Mouse (Mus musculus) embryonic facial prominence, embryonic 14.5 days (tissue): ENCODE measurements around the gene Supt3. TPM values are rescaled to one million over a fixed set of nuclear protein-coding genes. Genes with fewer than 3 reads are reported as not detected.

ENCODE experiments used
- ATAC-seq: fragments of 200-750 bp; cut with Nextera tagmentation; 2 replicates; pipeline ENCODE4 v1.8.0; 2017; ENCODE audit warnings: low read depth, moderate number of reproducible peaks, moderate TSS enrichment
- DNase-seq: peaks from one replicate; pipeline ENCODE4 v3.0.0-alpha.2; 2015; ENCODE audit warnings: low spot score
- H3K27ac ChIP-seq: fragments of 300-500 bp; sonication (generic); replicated peaks from 2 replicates; pipeline ENCODE4 v1.5.1; 2014; ENCODE audit warnings: low read depth, mild to moderate bottlenecking, low read length, moderate library complexity
- H3K27me3 ChIP-seq: fragments of 300-500 bp; sonication (generic); replicated peaks from 2 replicates; pipeline ENCODE4 v1.6.1; 2014; ENCODE audit warnings: low read length; ENCODE audit not compliant: control insufficient read depth, insufficient read depth
- H3K36me3 ChIP-seq: fragments of 300-500 bp; sonication (generic); 2 replicates; pipeline ENCODE4 v1.6.1; 2014; ENCODE audit warnings: low read length, mixed read lengths; ENCODE audit not compliant: control insufficient read depth, insufficient read depth
- H3K4me1 ChIP-seq: fragments of 300-500 bp; sonication (generic); 2 replicates; pipeline ENCODE4 v1.6.1; 2014; ENCODE audit warnings: antibody characterized with exemption, low read length; ENCODE audit not compliant: control insufficient read depth, insufficient read depth
- H3K4me2 ChIP-seq: fragments of 300-500 bp; sonication (generic); 2 replicates; pipeline ENCODE4 v1.6.1; 2014; ENCODE audit warnings: low read depth, mild to moderate bottlenecking, low read length, moderate library complexity, mixed read lengths
- H3K4me3 ChIP-seq: fragments of 300-500 bp; sonication (generic); 2 replicates; pipeline ENCODE4 v1.5.1; 2014; ENCODE audit warnings: low read depth, mild to moderate bottlenecking, low read length
- H3K9ac ChIP-seq: fragments of 300-500 bp; sonication (generic); 2 replicates; pipeline ENCODE4 v1.6.1; 2014; ENCODE audit warnings: low read depth, mild to moderate bottlenecking, low read length, moderate library complexity, mixed read lengths
- H3K9me3 ChIP-seq: fragments of 300-500 bp; sonication (generic); 2 replicates; pipeline ENCODE4 v1.6.1; 2016; ENCODE audit warnings: low read length; ENCODE audit not compliant: control insufficient read depth
- WGBS: fragments of 180-500 bp; shearing (Covaris S2); extraction: QIAGEN DNeasy Blood & Tissue Kit; methylation state at CpG from one replicate; pipeline ENCODE4 v1.1.7; 2014; 5-methylcytosine and 5-hydroxymethylcytosine counted together
- polyA plus RNA-seq: library from polyadenylated mRNA; unstranded; fragments of >200 nt; fragmentation: Nextera tagmentation; extraction: Ambion mirVana; gene quantifications from 2 replicates; pipeline ENCODE4 v1.2.1, GENCODE M21; 2014

Gene Supt3
- polyA plus RNA-seq, 1 experiment from 2014 or later, result 17.6 TPM

GRCm38 (mm10) chr17:44737275-44738120 lies 39.5 kb upstream of the Supt3 start:
- Histone ChIP-seq H3K36me3 (no peaks in the 10 kb centered on the region), H3K27ac (peak overlapping the region; percentile 93), H3K9me3 (no peaks in the 10 kb centered on the region), H3K27me3 (peaks cover 22% of the 10 kb centered on the region), H3K4me2 (peak overlapping the region; percentile 89), H3K4me3 (peak overlapping the region; percentile 71), H3K4me1 (peaks cover 10% of the 10 kb centered on the region), H3K9ac (peak overlapping the region; percentile 92)
- DNase-seq (peak; percentile 57), ATAC-seq (peak; percentile 31)
- WGBS, result 1% methylated on average over 33 of the region's 33 CpGs

DNA sequence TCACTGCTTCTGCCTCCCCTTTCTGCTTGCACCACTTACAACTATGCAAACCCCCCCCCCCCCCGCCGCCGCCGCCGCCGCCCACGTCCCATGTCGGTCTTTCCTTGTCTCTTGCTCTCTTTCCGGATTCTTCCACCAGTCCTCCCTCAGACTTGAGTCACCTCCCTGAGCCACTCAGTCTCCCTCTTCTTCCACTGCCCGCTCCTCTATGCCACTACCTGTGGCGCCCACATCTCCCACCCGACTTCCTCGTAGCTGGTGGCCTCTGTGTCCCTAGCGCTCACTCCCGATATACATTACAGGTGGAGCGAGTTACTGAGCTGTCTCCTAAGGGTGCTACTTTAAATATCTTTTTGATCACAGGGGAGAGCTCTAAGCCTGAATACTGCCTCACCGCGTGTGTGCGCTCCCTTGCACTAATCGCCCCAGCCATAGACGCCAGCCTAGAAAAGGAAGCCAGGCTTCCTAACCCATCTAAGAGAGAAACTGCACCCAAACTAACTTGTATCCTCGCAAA lies 38.8 kb upstream of the Supt3 start:
- ATAC-seq, result 0 out of 2 replicates have a peak, but pooled peaks have one; percentile 4
- H3K27ac ChIP-seq, result peak overlapping the region; percentile 93
- peak overlapping the region; percentile 92 for H3K9ac ChIP-seq
- peak overlapping the region; percentile 89 for H3K4me2 ChIP-seq
- H3K4me3 ChIP-seq, result peak overlapping the region; percentile 71
- DNase-seq, result peak; percentile 54
- H3K4me1 ChIP-seq, result peaks cover 10% of the 10 kb centered on the region
- no peaks in the 10 kb centered on the region for H3K36me3 ChIP-seq
- peaks cover 21% of the 10 kb centered on the region for H3K27me3 ChIP-seq
- no peaks in the 10 kb centered on the region for H3K9me3 ChIP-seq
- WGBS, result 3% methylated on average over 18 of the region's 22 CpGs

DNA sequence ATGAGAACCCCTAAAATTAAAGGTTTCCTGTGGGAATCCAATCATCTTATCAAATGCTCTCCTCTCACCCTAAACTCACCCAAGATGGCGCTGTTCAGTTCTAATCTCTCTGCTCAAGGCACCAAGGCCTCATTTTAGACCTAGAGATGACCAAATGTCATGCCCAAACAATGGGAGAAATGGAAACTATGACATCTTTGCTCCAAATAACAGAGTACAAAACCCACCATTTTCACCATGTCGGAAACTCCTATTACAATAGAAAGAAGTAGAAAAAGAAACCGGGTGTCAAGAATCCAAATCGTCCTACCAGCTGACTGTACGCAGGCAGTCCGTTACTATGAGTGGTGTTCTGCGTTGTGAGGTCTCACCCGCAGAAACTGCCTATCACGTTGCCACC lies 34.7 kb upstream of the Supt3 start:
- no peak for DNase-seq
- H3K4me2 ChIP-seq, result no peak overlapping the region
- H3K27me3 ChIP-seq, result 0 out of 2 replicates have a peak, but pooled peaks cover 8% of the 10 kb centered on the region
- H3K36me3 ChIP-seq, result no peaks in the 10 kb centered on the region
- H3K9me3 ChIP-seq, result no peaks in the 10 kb centered on the region
- H3K4me1 ChIP-seq, result peaks cover 6% of the 10 kb centered on the region
- ATAC-seq, result no peak
- H3K4me3 ChIP-seq, result no peak overlapping the region
- no peak overlapping the region for H3K9ac ChIP-seq
- H3K27ac ChIP-seq, result no peak overlapping the region
- 83% methylated on average over 9 of the region's 9 CpGs for WGBS

- 59% methylated on average over 3 of the region's 3 CpGs for WGBS
- Histone ChIP-seq H3K4me3 (no peak overlapping the region), H3K9me3 (no peaks in the 10 kb centered on the region), H3K27me3 (0 out of 2 replicates have a peak, but pooled peaks cover 2% of the 10 kb centered on the region), H3K9ac (no peak overlapping the region), H3K4me1 (no peaks in the 10 kb centered on the region), H3K27ac (no peak overlapping the region), H3K4me2 (no peak overlapping the region), H3K36me3 (no peaks in the 10 kb centered on the region)
- DNase-seq (no peak), ATAC-seq (no peak)
Observed at GRCm38 (mm10) chr17:44743780-44744179, 33.2 kb upstream of the Supt3 start.

DNA sequence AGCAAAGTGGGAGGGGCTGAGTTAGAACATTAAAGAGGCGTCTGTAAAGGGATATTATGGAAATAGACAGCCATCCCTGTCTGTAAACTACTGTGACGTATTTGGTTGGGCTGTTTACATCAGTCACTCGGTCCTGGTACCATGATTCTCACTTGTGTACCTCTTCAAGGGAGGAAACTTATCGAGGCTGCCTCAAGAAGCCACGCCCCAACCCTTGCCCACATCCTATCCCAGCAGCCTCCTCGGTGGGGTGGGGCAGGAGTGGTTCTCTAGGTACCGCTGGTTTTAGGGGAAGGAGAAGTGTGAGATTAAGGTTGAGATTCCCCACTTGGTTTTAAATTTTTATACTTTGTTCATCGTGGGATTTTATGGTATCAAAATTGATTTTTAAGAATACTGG lies 31.6 kb upstream of the Supt3 start:
- no peak for DNase-seq
- H3K36me3 ChIP-seq, result no peaks in the 10 kb centered on the region
- 90% methylated on average over 8 of the region's 8 CpGs for WGBS

DNA sequence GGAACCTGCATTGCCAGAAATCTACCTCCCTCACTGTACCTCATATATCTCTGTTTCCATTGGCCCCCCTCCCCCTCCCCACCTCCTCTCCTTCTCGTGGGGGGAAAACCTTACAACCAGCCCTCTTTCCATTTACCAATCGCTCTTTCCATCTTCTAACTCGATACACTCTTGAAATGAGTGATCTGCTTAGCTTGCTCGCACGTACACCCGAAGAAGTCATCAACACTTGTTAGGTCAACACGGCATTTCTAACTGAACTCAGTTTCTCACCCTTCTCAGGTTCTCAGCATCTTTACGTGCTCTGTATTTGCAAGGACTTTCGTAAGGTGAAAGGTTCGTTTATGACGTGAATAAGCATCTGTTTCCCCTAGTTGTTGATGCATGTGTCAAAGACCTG lies 10.6 kb upstream of the Supt3 start:
- no peak overlapping the region for H3K4me3 ChIP-seq
- ATAC-seq (no peak), DNase-seq (no peak)
- H3K9ac ChIP-seq, result no peak overlapping the region
- no peaks in the 10 kb centered on the region for H3K27me3 ChIP-seq
- no peak overlapping the region for H3K4me2 ChIP-seq
- no peaks in the 10 kb centered on the region for H3K9me3 ChIP-seq
- H3K4me1 ChIP-seq, result peaks cover 7% of the 10 kb centered on the region; the same call in 1 of the 2 replicates
- H3K27ac ChIP-seq, result no peak overlapping the region
- no peaks in the 10 kb centered on the region for H3K36me3 ChIP-seq
- 81% methylated on average over 11 of the region's 11 CpGs for WGBS

More for the DNA sequence above, 31.6 kb upstream of the Supt3 start:
- Histone ChIP-seq H3K4me1 (no peaks in the 10 kb centered on the region), H3K4me2 (no peak overlapping the region), H3K27ac (no peak overlapping the region), H3K9ac (no peak overlapping the region), H3K9me3 (no peaks in the 10 kb centered on the region), H3K27me3 (no peaks in the 10 kb centered on the region), H3K4me3 (no peak overlapping the region)
- no peak for ATAC-seq

DNA sequence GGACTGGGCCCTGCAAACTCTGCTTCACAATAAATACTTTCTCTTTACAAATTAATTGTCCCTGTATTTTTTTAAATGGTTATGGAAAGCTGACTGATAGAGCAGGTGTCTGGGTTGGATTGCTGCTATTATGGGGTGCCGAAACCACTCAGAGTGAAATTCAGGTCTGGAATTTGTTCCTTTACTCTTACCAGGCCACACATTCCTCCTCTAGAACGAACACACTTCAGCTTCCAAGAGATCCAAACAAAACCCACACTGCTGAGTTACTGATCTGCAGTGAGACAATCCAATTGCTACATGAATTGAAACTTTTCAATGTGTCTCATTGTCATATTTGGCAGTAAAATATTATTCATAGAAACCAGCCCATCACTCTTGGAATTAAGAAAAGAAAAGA lies 10.0 kb upstream of the Supt3 start:
- no peak overlapping the region for H3K4me2 ChIP-seq
- ATAC-seq (no peak), DNase-seq (no peak)
- H3K36me3 ChIP-seq, result no peaks in the 10 kb centered on the region
- no peak overlapping the region for H3K27ac ChIP-seq
- peaks cover 7% of the 10 kb centered on the region; the same call in 1 of the 2 replicates for H3K4me1 ChIP-seq
- H3K27me3 ChIP-seq, result no peaks in the 10 kb centered on the region
- no peak overlapping the region for H3K9ac ChIP-seq
- no peak overlapping the region for H3K4me3 ChIP-seq
- H3K9me3 ChIP-seq, result no peaks in the 10 kb centered on the region
- WGBS, result 61% methylated on average over 2 of the region's 2 CpGs

DNA sequence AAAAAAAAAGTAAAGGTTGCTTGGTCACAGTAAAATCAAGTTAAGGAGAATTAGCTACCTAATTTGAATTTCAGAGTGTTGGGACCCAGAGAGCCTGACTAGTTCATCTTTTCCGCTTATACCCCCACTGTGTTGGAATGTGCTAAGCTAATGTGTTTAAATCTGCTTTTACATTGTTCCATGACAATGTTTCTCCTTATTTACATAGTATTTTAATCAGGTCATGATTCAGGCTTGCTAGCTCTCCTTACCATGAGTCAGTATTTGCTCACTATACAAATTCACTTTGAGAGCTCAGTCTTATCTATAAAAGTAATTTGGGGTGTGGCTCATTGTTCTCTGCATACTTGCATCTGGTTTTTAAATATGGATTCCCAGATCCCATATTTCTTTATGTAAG lies 9.6 kb upstream of the Supt3 start:
- Histone ChIP-seq H3K36me3 (no peaks in the 10 kb centered on the region), H3K4me2 (no peak overlapping the region), H3K9me3 (no peaks in the 10 kb centered on the region), H3K4me3 (no peak overlapping the region), H3K9ac (no peak overlapping the region), H3K27ac (no peak overlapping the region), H3K27me3 (no peaks in the 10 kb centered on the region), H3K4me1 (peaks cover 7% of the 10 kb centered on the region; the same call in 1 of the 2 replicates)
- ATAC-seq (no peak), DNase-seq (no peak)
- WGBS, result 76% methylated on average over 1 of the region's 1 CpGs
